Mouse (Mus musculus): ENCODE measurements at regions not wholly inside any gene's neighbourhood (a gene's known extent, or its start where the extent isn't known, plus 50 kb on each side); places are given as distances from the start of the nearest gene placed in this dataset.

DNA sequence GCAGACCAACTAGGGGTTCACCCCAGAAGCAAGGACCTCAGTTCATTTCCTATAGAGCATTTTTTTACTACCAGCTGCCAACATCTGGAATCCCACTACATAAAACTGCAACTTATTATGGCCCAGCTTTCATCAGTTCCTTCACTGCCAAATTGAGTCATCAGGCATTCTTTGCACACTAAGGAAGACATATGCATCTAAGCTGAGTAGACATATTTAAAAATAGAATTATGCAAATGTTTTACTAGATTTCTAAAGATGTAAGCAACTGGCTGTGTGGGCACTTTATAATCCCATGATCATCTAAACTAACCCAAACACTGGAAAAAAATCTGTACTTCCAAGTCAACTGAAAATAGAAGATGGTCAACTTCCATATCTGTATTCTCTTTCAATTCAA lies 415.9 kb upstream of the Rarb start:
- no peak overlapping the region for H3K27ac ChIP-seq (replicated peaks)
- H3K4me3 ChIP-seq (replicated peaks): no peak overlapping the region
- H3K36me3 ChIP-seq: no peaks in the 10 kb centered on the region
- no peak overlapping the region for H3K4me2 ChIP-seq
- no peaks in the 10 kb centered on the region for H3K27me3 ChIP-seq (replicated peaks)
- no peaks in the 10 kb centered on the region for H3K4me1 ChIP-seq
- no peak overlapping the region for H3K9ac ChIP-seq (replicated peaks)
- no peak for ATAC-seq (ENCODE audit: low FRiP score)
- H3K9me3 ChIP-seq (replicated peaks): no peaks in the 10 kb centered on the region

DNA sequence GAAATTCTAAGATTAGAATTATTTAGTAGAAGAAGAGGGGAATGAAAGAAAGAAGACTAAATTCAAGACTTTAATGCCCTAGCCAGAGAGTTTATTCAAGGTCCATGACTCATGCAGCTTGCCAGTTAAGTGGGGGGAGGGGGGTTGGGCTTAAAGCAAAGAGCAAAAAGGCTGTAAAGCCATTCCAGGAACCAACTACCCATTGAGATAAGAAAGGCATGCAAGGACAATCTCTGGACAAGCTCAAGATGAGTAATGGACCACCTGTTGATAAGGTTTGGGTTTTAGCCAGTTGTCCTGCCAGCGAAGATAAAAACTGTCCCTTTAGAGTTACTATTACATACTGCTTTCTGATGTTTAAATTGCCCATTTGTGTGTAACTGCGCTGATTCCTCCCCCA lies 392.5 kb upstream of the Rarb start:
- ATAC-seq (ENCODE audit: low FRiP score): no peak
- H3K4me2 ChIP-seq: no peak overlapping the region
- WGBS: 91% methylated on average over 2 of the region's 2 CpGs

DNA sequence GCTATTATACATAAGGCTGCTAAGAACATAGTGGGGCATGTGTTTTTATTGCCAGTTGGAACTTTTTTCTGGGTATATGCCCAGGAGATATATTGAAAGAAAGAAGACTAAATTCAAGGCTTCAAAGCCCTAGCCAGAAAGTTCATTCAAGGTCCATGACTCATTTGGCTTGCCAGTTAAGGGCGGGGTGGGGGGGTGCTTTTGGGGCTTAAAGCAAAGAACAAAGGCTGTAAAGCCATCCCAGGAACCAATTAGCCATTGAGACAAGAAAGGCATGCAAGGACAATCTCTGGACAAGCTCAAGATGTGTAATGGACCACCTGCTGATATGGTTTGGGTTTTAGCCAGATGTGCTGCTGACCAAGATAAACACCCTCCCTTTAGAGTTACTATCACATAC lies 386.7 kb upstream of the Rarb start:
- H3K27me3 ChIP-seq (replicated peaks): no peaks in the 10 kb centered on the region
- H3K4me2 ChIP-seq: no peak overlapping the region
- no peak for ATAC-seq (ENCODE audit: low FRiP score)
- 0 out of 2 replicates have a peak, but pooled peaks cover 5% of the 10 kb centered on the region for H3K9me3 ChIP-seq (replicated peaks)
- H3K4me3 ChIP-seq (replicated peaks): no peak overlapping the region
- no peak overlapping the region for H3K27ac ChIP-seq (replicated peaks)
- no peaks in the 10 kb centered on the region for H3K36me3 ChIP-seq
- H3K9ac ChIP-seq (replicated peaks): no peak overlapping the region
- 69% methylated on average over 1 of the region's 1 CpGs for WGBS
- no peaks in the 10 kb centered on the region for H3K4me1 ChIP-seq

More for the DNA sequence above, 392.5 kb upstream of the Rarb start:
- no peaks in the 10 kb centered on the region for H3K36me3 ChIP-seq
- no peaks in the 10 kb centered on the region for H3K27me3 ChIP-seq (replicated peaks)
- no peaks in the 10 kb centered on the region for H3K9me3 ChIP-seq (replicated peaks)
- H3K9ac ChIP-seq (replicated peaks): no peak overlapping the region
- no peaks in the 10 kb centered on the region for H3K4me1 ChIP-seq
- no peak overlapping the region for H3K27ac ChIP-seq (replicated peaks)
- H3K4me3 ChIP-seq (replicated peaks): no peak overlapping the region

- H3K9me3 ChIP-seq (replicated peaks): 0 out of 2 replicates have a peak, but pooled peaks cover 5% of the 10 kb centered on the region
- no peak overlapping the region for H3K4me3 ChIP-seq (replicated peaks)
- H3K9ac ChIP-seq (replicated peaks): no peak overlapping the region
- no peak overlapping the region for H3K4me2 ChIP-seq
- no peaks in the 10 kb centered on the region for H3K27me3 ChIP-seq (replicated peaks)
- no peaks in the 10 kb centered on the region for H3K36me3 ChIP-seq
- WGBS: 25% methylated on average over 1 of the region's 1 CpGs
- H3K27ac ChIP-seq (replicated peaks): no peak overlapping the region
- ATAC-seq (ENCODE audit: low FRiP score): no peak
- H3K4me1 ChIP-seq: no peaks in the 10 kb centered on the region
Measured at GRCm38 (mm10) chr14:17203251-17204015, 384.5 kb upstream of the Rarb start.

- no peak overlapping the region for H3K27ac ChIP-seq (replicated peaks)
- H3K27me3 ChIP-seq (replicated peaks): no peaks in the 10 kb centered on the region
- ATAC-seq (ENCODE audit: low FRiP score): no peak
- H3K4me2 ChIP-seq: no peak overlapping the region
- no peaks in the 10 kb centered on the region for H3K36me3 ChIP-seq
- no peaks in the 10 kb centered on the region for H3K4me1 ChIP-seq
- H3K9me3 ChIP-seq (replicated peaks): no peaks in the 10 kb centered on the region
- H3K9ac ChIP-seq (replicated peaks): no peak overlapping the region
- WGBS: 58% methylated on average over 2 of the region's 2 CpGs
- no peak overlapping the region for H3K4me3 ChIP-seq (replicated peaks)
Measured at GRCm38 (mm10) chr14:17192953-17193352, 374.0 kb upstream of the Rarb start.

DNA sequence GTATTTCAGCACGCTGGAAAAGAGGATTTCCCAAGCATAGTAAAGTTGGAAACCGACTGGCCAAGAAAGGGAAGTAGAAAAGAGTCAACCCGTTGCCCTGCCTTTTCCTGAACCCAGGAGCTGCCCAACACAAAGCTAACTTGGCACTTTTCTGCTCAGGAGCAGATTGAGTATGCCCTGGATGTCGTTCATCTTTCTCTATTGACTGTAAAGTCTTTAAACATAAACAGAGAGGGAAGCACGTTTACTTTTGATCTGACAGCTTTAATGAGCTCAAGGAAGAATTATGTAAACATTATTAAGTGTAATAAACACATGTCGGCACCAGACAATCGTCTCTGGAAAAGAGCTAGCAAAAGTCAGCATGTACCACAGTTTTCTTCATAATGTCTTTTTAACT lies 354.3 kb upstream of the Rarb start:
- 21% methylated on average over 7 of the region's 7 CpGs for WGBS
- Histone ChIP-seq H3K4me3 (replicated peaks) (peak overlapping the region; percentile 63), H3K36me3 (no peaks in the 10 kb centered on the region), H3K9ac (replicated peaks) (peak overlapping the region; percentile 64; the same call in 1 of the 2 replicates), H3K4me1 (peaks cover 26% of the 10 kb centered on the region), H3K4me2 (peak overlapping the region; percentile 95), H3K9me3 (replicated peaks) (no peaks in the 10 kb centered on the region), H3K27ac (replicated peaks) (no peak overlapping the region; the same call in 1 of the 2 replicates), H3K27me3 (replicated peaks) (0 out of 2 replicates have a peak, but pooled peaks cover 5% of the 10 kb centered on the region)
- no peak for ATAC-seq (ENCODE audit: low FRiP score)

- Histone ChIP-seq H3K4me2 (peak overlapping the region; percentile 95), H3K27ac (replicated peaks) (peak overlapping the region; percentile 58), H3K27me3 (replicated peaks) (0 out of 2 replicates have a peak, but pooled peaks cover 5% of the 10 kb centered on the region), H3K4me1 (peaks cover 26% of the 10 kb centered on the region), H3K9ac (replicated peaks) (peak overlapping the region; percentile 64), H3K9me3 (replicated peaks) (no peaks in the 10 kb centered on the region), H3K4me3 (replicated peaks) (peak overlapping the region; percentile 63), H3K36me3 (no peaks in the 10 kb centered on the region)
- WGBS: under 1% methylated on average over 35 of the region's 35 CpGs
- ATAC-seq (ENCODE audit: low FRiP score): peak; percentile 93
Measured at GRCm38 (mm10) chr14:17172330-17173110, 353.6 kb upstream of the Rarb start.

- peak overlapping the region; percentile 63 for H3K4me3 ChIP-seq (replicated peaks)
- H3K9me3 ChIP-seq (replicated peaks): no peaks in the 10 kb centered on the region
- H3K4me2 ChIP-seq: peak overlapping the region; percentile 95
- no peaks in the 10 kb centered on the region for H3K36me3 ChIP-seq
- H3K4me1 ChIP-seq: peaks cover 26% of the 10 kb centered on the region
- H3K27me3 ChIP-seq (replicated peaks): 0 out of 2 replicates have a peak, but pooled peaks cover 5% of the 10 kb centered on the region
- ATAC-seq (ENCODE audit: low FRiP score): peak; percentile 67
- H3K9ac ChIP-seq (replicated peaks): peak overlapping the region; percentile 64
- 31% methylated on average over 5 of the region's 5 CpGs for WGBS
- peak overlapping the region; percentile 58; the same call in 1 of the 2 replicates for H3K27ac ChIP-seq (replicated peaks)
Measured at GRCm38 (mm10) chr14:17171896-17172295, 352.9 kb upstream of the Rarb start.

DNA sequence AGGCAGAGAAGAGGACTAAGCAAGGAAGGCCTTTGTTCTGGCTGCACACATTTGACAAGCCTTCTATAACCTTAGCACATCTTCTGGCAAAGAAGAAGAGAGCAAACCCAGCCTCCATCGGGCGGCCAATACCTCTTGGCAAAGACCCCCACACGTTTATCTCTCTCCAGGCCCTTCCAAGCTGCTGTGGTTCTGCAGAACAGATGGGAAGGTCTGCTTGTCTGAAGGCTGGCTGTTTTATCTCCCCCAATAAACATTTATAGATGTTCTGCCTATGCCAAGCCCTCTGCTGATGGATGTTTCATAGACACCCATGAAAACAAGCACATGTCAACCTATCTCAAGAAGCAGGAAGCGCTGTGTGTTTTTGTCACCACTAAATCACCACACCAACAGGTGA lies 339.4 kb upstream of the Rarb start:
- Histone ChIP-seq H3K36me3 (no peaks in the 10 kb centered on the region), H3K9me3 (replicated peaks) (no peaks in the 10 kb centered on the region), H3K4me1 (no peaks in the 10 kb centered on the region), H3K9ac (replicated peaks) (no peak overlapping the region), H3K27me3 (replicated peaks) (no peaks in the 10 kb centered on the region), H3K4me3 (replicated peaks) (no peak overlapping the region), H3K4me2 (no peak overlapping the region), H3K27ac (replicated peaks) (no peak overlapping the region)
- peak; percentile 59 for ATAC-seq (ENCODE audit: low FRiP score)
- 63% methylated on average over 4 of the region's 4 CpGs for WGBS

DNA sequence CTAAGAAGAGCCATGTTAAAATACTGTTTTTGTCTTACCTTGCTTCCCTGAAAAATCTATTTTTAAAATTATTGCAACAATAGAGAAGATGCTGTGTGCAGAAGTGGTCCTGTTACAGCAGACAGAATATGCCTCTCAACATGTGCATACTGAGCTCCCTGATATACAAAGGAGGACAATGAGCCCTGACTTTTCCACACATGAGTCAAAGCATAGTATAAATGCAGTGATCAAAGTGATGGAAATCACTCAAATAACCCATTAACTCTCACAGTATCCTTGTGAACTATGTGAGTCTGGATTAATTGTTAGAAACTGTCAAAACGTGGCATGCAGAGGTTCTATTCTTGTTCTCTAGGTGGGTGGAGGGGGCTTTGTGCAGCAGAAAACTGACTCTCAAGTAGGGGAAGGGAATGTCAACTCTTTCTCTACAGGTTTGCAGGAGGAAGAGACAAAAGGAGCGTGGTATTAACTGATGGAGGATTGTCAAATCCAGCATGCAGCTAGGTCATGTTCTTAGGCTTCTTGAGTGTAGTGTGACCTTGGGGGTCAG lies 337.5 kb upstream of the Rarb start:
- Histone ChIP-seq H3K4me2 (no peak overlapping the region), H3K27ac (replicated peaks) (no peak overlapping the region), H3K9ac (replicated peaks) (no peak overlapping the region), H3K27me3 (replicated peaks) (no peaks in the 10 kb centered on the region), H3K9me3 (replicated peaks) (no peaks in the 10 kb centered on the region), H3K4me3 (replicated peaks) (no peak overlapping the region), H3K4me1 (no peaks in the 10 kb centered on the region), H3K36me3 (no peaks in the 10 kb centered on the region)
- WGBS: 75% methylated on average over 2 of the region's 2 CpGs
- no peak for ATAC-seq (ENCODE audit: low FRiP score)

DNA sequence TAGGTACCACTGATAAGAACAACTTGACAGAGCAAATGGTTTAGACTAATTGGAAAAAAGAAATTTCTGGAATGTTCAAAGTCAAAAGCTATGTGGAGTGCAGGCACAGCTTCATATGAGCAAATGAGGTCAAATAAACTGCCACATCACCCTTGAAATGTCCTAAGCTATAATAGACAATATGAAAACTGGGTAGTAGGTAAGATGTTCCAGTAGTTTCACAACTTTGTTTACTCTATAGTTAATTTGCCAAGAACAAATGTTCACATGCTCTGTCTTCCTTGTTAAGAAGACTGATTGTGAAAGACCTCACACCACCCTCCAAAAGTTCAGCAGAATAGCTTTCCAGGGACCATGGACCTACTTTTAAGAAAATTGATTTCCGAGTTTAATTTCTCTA lies 301.7 kb upstream of the Rarb start:
- ATAC-seq (ENCODE audit: low FRiP score): no peak

More for the DNA sequence above, 301.7 kb upstream of the Rarb start:
- H3K27me3 ChIP-seq (replicated peaks): no peaks in the 10 kb centered on the region
- no peaks in the 10 kb centered on the region for H3K9me3 ChIP-seq (replicated peaks)
- no peak overlapping the region for H3K4me3 ChIP-seq (replicated peaks)
- H3K27ac ChIP-seq (replicated peaks): no peak overlapping the region
- H3K36me3 ChIP-seq: no peaks in the 10 kb centered on the region
- WGBS: 95% methylated on average over 1 of the region's 1 CpGs
- H3K4me2 ChIP-seq: no peak overlapping the region
- H3K4me1 ChIP-seq: no peaks in the 10 kb centered on the region
- H3K9ac ChIP-seq (replicated peaks): no peak overlapping the region

All from neural tube, embryonic 15.5 days (tissue).